Mouse (Mus musculus): ENCODE data around the gene Gm28539. TPM values are rescaled to one million over a fixed set of nuclear protein-coding genes. Genes with fewer than 3 reads are reported as not detected.
"Not testable (repeated sequence)": the region's sequence is repeated elsewhere in the genome, so short reads cannot be mapped to it uniquely, and the experiment has no call there.

Gm28539 gene
- polyA plus RNA-seq, 1 experiment, result 1.4 TPM

- DNase-seq (ENCODE audit: low read depth), result peak; percentile 72
- TF ChIP-seq CTCF (IDR thresholded peaks at IDR 0.05; ENCODE audit: borderline replicate concordance, extremely low read depth, insufficient read depth, insufficient read length), result peak; percentile 37; the same call in 1 of the 2 replicates
- TF ChIP-seq POLR2A (IDR thresholded peaks at IDR 0.05; ENCODE audit: borderline replicate concordance, extremely low read depth, insufficient read depth, insufficient read length, poor library complexity, severe bottlenecking), result no peak
These were observed 22.2 kb downstream of the Gm28539 start for GRCm38 (mm10) chr16:18858551-18858950.

- no peak for DNase-seq (ENCODE audit: low read depth)
- no peak for TF ChIP-seq POLR2A (IDR thresholded peaks at IDR 0.05; ENCODE audit: borderline replicate concordance, extremely low read depth, insufficient read depth, insufficient read length, poor library complexity, severe bottlenecking)
- no peak for TF ChIP-seq CTCF (IDR thresholded peaks at IDR 0.05; ENCODE audit: borderline replicate concordance, extremely low read depth, insufficient read depth, insufficient read length)
These were observed 23.8 kb downstream of the Gm28539 start for GRCm38 (mm10) chr16:18860186-18860585.

DNA sequence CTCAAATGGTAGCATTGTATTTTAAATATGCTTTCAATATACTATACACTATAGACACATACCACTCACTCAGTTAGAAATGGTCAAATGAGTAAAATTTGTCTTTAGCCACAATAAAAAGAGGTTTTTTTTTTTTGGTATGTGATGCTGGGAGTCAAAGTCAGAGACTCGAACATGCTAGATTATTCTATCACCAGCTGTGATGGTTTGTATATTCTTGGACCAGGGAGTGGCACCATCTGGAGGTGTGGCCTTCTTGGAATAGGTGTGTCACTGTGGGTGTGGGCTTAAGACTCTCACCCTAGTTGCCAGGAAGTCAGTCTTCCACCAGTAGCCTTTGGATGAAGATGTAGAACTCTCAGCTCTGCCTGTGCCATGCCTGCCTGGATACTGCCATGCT is 34.1 kb downstream of the Gm28539 start:
- DNase-seq (ENCODE audit: low read depth), result not testable (repeated sequence)

- TF ChIP-seq POLR2A (IDR thresholded peaks at IDR 0.05; ENCODE audit: borderline replicate concordance, extremely low read depth, insufficient read depth, insufficient read length, poor library complexity, severe bottlenecking) (no peak), CTCF (IDR thresholded peaks at IDR 0.05; ENCODE audit: borderline replicate concordance, extremely low read depth, insufficient read depth, insufficient read length) (no peak)
- DNase-seq (ENCODE audit: low read depth), result no peak
These were observed 39.7 kb downstream of the Gm28539 start for GRCm38 (mm10) chr16:18876091-18876441.

- TF ChIP-seq POLR2A (IDR thresholded peaks at IDR 0.05; ENCODE audit: borderline replicate concordance, extremely low read depth, insufficient read depth, insufficient read length, poor library complexity, severe bottlenecking), result peak; percentile 73
- no peak for TF ChIP-seq CTCF (IDR thresholded peaks at IDR 0.05; ENCODE audit: borderline replicate concordance, extremely low read depth, insufficient read depth, insufficient read length)
- peak; percentile 95 for DNase-seq (ENCODE audit: low read depth)
These were observed 40.3 kb downstream of the Gm28539 start, which contains the start of the genes Mrpl40 and Hira for GRCm38 (mm10) chr16:18876442-18877308. Gene Mrpl40, minus strand, starts transcription at chr16:18876862. Gene Hira, plus strand, starts transcription at chr16:18877037.

DNA sequence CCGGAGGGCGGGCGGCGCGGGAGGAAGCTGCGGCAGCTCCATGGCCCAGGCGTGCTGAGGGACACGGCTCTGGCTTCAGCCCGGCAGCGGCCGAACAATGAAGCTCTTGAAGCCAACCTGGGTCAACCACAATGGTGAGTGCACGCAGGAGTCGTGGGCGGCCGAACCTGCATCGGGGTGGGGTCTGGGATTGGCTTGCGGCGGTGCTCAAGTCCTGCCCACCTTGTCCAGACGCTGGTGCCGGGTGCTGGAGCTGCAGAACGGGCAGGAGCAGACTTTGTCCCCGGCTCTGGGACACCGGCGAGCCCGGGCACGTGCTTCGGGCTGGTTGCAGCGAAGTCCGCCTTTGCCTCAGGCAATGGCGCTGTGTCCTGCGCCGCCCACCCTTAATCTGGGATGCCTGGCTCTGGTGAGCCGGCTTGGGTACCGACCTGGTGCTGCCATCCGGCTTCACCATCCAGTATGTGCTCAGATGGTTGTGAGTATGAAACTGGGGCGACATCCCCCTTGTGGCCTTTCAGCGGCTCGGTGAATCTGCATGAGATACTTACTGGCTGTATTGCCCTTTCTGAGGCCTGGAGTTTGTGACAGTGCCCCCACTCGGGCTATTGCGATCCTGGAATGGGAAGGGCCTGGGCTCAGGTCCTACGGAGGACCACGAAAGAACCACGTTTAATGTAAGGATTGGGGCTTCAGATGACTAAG is 41.2 kb downstream of the Gm28539 start:
- DNase-seq (ENCODE audit: low read depth), result peak; percentile 85
- TF ChIP-seq CTCF (IDR thresholded peaks at IDR 0.05; ENCODE audit: borderline replicate concordance, extremely low read depth, insufficient read depth, insufficient read length) (peak; percentile 37; the same call in 1 of the 2 replicates), POLR2A (IDR thresholded peaks at IDR 0.05; ENCODE audit: borderline replicate concordance, extremely low read depth, insufficient read depth, insufficient read length, poor library complexity, severe bottlenecking) (no peak)

- TF ChIP-seq POLR2A (IDR thresholded peaks at IDR 0.05; ENCODE audit: borderline replicate concordance, extremely low read depth, insufficient read depth, insufficient read length, poor library complexity, severe bottlenecking) (no peak), CTCF (IDR thresholded peaks at IDR 0.05; ENCODE audit: borderline replicate concordance, extremely low read depth, insufficient read depth, insufficient read length) (no peak)
- no peak for DNase-seq (ENCODE audit: low read depth)
These were observed 41.8 kb downstream of the Gm28539 start for GRCm38 (mm10) chr16:18878091-18878720.

- TF ChIP-seq POLR2A (IDR thresholded peaks at IDR 0.05; ENCODE audit: borderline replicate concordance, extremely low read depth, insufficient read depth, insufficient read length, poor library complexity, severe bottlenecking) (no peak), CTCF (IDR thresholded peaks at IDR 0.05; ENCODE audit: borderline replicate concordance, extremely low read depth, insufficient read depth, insufficient read length) (no peak)
- no peak for DNase-seq (ENCODE audit: low read depth)
These were observed 47.7 kb downstream of the Gm28539 start for GRCm38 (mm10) chr16:18884044-18884443.

GRCm38 (mm10) chr16:18893840-18894372 is 57.5 kb downstream of the Gm28539 start:
- DNase-seq (ENCODE audit: low read depth), result no peak
- TF ChIP-seq CTCF (IDR thresholded peaks at IDR 0.05; ENCODE audit: borderline replicate concordance, extremely low read depth, insufficient read depth, insufficient read length) (no peak), POLR2A (IDR thresholded peaks at IDR 0.05; ENCODE audit: borderline replicate concordance, extremely low read depth, insufficient read depth, insufficient read length, poor library complexity, severe bottlenecking) (no peak)

- TF ChIP-seq CTCF (IDR thresholded peaks at IDR 0.05; ENCODE audit: borderline replicate concordance, extremely low read depth, insufficient read depth, insufficient read length), result no peak
- no peak for TF ChIP-seq POLR2A (IDR thresholded peaks at IDR 0.05; ENCODE audit: borderline replicate concordance, extremely low read depth, insufficient read depth, insufficient read length, poor library complexity, severe bottlenecking)
- DNase-seq (ENCODE audit: low read depth), result no peak
These were observed 58.9 kb downstream of the Gm28539 start for GRCm38 (mm10) chr16:18895249-18895648.

DNA sequence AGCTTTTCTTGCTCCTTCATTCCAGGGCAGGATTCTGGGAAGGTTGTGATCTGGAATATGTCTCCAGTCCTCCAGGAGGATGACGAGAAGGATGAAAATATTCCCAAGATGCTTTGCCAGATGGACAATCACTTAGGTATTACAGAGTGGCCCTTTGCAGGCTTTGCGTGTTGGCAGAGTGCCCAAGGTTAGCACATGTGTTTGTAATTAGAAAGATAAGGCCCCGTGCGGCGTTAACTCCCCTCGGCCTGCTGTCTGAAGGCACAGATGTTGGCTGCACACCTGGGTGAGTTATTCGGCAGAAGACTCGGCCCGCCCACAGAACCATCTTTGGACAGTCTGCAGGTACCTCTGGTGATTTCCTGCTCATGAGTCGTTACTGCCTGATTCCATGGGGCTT is 60.0 kb downstream of the Gm28539 start:
- peak; percentile 1 for DNase-seq (ENCODE audit: low read depth)
- no peak for TF ChIP-seq CTCF (IDR thresholded peaks at IDR 0.05; ENCODE audit: borderline replicate concordance, extremely low read depth, insufficient read depth, insufficient read length)
- TF ChIP-seq POLR2A (IDR thresholded peaks at IDR 0.05; ENCODE audit: borderline replicate concordance, extremely low read depth, insufficient read depth, insufficient read length, poor library complexity, severe bottlenecking), result no peak
